Mouse (Mus musculus): ENCODE data around the gene Uba7.

The Uba7 gene

GRCm38 (mm10) chr9:107975399-107976386, at the start of gene Uba7:
Gene Uba7 (plus strand): TSS chr9:107975505.
- DNase-seq (ENCODE audit: low read depth, low spot score), result peak; percentile 82

GRCm38 (mm10) chr9:107926920-107927420, 48.3 kb upstream of the Uba7 start:
- no peak for DNase-seq (ENCODE audit: low read depth, low spot score)

GRCm38 (mm10) chr9:107927749-107928148, 47.6 kb upstream of the Uba7 start:
- DNase-seq (ENCODE audit: low read depth, low spot score), result no peak

GRCm38 (mm10) chr9:107928169-107928568, 47.1 kb upstream of the Uba7 start, which contains the start of gene Actl11:
Gene Actl11 (plus strand): TSS chr9:107928469.
- no peak for DNase-seq (ENCODE audit: low read depth, low spot score)

- DNase-seq (ENCODE audit: low read depth, low spot score), result no peak
These were observed 43.1 kb upstream of the Uba7 start for GRCm38 (mm10) chr9:107932221-107932620.

GRCm38 (mm10) chr9:107934146-107934545, 41.2 kb upstream of the Uba7 start:
- no peak for DNase-seq (ENCODE audit: low read depth, low spot score)

GRCm38 (mm10) chr9:107935374-107935773, 39.9 kb upstream of the Uba7 start, which contains the start of gene Camkv:
Gene Camkv (plus strand): TSS chr9:107935674.
- DNase-seq (ENCODE audit: low read depth, low spot score), result no peak

- no peak for DNase-seq (ENCODE audit: low read depth, low spot score)
These were observed 39.5 kb upstream of the Uba7 start for GRCm38 (mm10) chr9:107935790-107936214.

GRCm38 (mm10) chr9:107936215-107936822, 39.0 kb upstream of the Uba7 start:
- DNase-seq (ENCODE audit: low read depth, low spot score), result no peak

GRCm38 (mm10) chr9:107936831-107937230, 38.5 kb upstream of the Uba7 start:
- no peak for DNase-seq (ENCODE audit: low read depth, low spot score)

- DNase-seq (ENCODE audit: low read depth, low spot score), result no peak
These were observed 27.8 kb upstream of the Uba7 start for GRCm38 (mm10) chr9:107947241-107948194.

- no peak for DNase-seq (ENCODE audit: low read depth, low spot score)
These were observed 26.0 kb upstream of the Uba7 start for GRCm38 (mm10) chr9:107949184-107949921.

- DNase-seq (ENCODE audit: low read depth, low spot score), result no peak
These were observed 25.4 kb upstream of the Uba7 start, which contains the start of gene Traip for GRCm38 (mm10) chr9:107949922-107950235. Gene Traip (plus strand): TSS chr9:107950136.

- DNase-seq (ENCODE audit: low read depth, low spot score), result peak; percentile 88
These were observed 24.6 kb upstream of the Uba7 start for GRCm38 (mm10) chr9:107950460-107951355.

- no peak for DNase-seq (ENCODE audit: low read depth, low spot score)
These were observed 19.6 kb upstream of the Uba7 start for GRCm38 (mm10) chr9:107955613-107956289.

- no peak for DNase-seq (ENCODE audit: low read depth, low spot score)
These were observed 18.2 kb upstream of the Uba7 start for GRCm38 (mm10) chr9:107957141-107957540.

- no peak for DNase-seq (ENCODE audit: low read depth, low spot score)
These were observed 15.4 kb upstream of the Uba7 start for GRCm38 (mm10) chr9:107959896-107960295.

- DNase-seq (ENCODE audit: low read depth, low spot score), result no peak
These were observed 14.4 kb upstream of the Uba7 start for GRCm38 (mm10) chr9:107960928-107961327.

- DNase-seq (ENCODE audit: low read depth, low spot score), result no peak
These were observed 13.9 kb upstream of the Uba7 start for GRCm38 (mm10) chr9:107961351-107961762.
